Mouse (Mus musculus) mature B cell (primary cell): Measurements from ENCODE around the gene Efhc2.

Experiments used
- in situ Hi-C: fragments of 300-500 bp; cut with MboI; formaldehyde crosslinking; loops from 2 replicates; pipeline ENCODE4 v1.14.3; 2019

Gene Efhc2

DNA sequence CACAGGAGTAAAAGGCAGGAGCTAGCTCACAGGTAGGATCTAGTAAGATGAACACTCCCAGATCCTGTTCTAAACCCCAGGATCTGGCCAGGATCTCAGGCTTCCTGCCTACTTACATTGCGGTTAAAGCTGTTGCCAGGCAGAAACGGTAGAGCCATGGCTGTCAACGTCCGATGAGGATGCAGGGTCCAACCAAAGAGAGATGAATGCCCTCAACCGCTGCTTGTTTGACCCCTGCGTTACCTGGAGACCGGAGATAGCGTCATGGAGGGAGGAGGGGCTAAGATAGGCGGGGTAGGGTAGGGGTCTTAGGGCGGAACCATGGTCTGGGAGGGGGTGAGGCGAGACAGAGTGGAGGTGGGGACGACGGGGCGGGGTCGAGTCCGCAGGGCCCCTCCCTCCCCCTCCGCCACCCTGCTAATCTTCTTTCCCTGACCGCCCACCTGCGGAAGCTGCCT, at the start of gene Efhc2:
TSS of gene Efhc2 (minus strand) at position 243 of the 458 bp plus-strand sequence.
- in situ Hi-C loops: no loop called here

DNA sequence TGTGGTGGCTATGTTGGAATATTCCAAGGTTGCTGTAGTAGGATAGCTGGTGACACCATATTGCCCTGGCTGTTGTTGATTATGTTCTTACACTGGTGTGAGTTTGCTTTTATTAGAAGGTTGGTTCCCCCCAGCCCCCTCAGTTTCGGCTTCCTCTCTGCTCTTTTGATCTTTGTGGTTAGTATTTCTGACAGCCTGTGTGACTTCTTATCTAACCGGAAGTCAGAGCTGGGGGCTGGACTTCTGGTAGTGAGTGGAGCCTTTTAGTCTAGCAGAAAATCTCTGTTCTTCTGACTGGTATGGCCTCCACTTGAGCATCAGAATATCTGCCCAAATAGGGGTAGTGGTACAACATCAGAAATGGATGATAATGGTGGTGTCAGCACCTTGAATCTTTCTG, 45.9 kb upstream of the Efhc2 start:
- in situ Hi-C loops: no loop called here

DNA sequence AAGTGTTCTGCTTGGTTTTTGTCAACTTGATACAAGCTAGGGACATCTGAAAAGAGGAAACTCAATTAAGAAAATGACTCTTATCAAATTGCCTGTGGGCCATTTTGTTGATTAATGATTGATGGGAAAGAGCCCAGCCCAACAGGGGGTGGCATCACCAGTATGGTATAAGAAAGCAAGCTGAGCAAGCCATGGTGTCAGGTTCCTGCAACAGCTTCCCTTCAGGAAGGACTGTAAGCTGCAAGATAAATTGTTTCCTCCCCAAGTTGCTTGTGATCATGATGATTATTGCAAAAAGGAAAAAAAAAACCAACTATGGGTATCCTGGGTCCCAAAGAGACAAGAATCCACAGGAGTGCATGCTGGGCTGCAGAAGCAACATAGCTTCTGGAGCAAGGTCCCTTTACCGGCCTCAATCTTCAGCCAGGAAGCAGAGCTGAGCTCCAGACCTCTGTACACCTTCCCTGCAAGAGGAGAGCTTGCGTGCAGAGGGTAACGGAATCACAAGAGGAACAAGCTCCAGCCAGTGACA, 18.8 kb downstream of the Efhc2 start:
- in situ Hi-C loops: no loop called here

DNA sequence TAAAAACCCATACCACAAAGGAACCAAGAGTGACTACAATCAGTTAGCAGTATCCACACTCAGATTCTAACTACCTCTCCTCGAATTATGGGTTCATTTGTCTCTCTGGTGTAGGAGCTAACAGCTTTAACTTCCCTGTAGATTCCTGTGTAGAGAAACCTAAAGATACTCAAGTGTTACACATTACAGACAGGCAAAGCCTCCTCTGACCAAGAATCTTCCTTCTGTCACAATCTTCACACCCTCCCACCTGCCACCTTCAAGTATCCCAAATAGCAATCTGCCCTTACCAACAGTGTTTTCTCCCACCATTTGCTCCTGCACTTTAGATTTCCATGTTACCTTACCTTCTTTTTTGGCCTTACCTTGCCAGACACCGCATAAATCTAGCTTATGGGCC, 35.3 kb downstream of the Efhc2 start:
- in situ Hi-C loops: no loop called here

DNA sequence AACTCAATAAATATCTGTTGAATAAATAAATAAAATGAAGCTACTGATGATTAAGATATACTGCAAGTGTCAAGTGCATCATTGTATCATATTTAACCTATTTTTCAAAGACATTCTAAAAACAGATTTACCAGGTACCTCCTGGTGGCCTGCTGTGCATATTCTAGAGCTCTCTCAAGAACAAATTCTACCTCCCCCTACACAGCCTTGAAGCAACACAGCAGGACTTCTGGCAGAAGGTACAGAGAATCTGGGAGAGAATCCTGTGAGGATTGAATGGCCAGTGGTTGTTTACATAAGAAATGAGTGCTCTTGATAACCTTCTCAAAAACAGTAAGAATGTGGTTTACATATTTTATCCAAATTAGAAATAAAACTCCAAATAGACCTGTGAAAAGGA, 94.0 kb downstream of the Efhc2 start:
- in situ Hi-C loops: no loop called here

DNA sequence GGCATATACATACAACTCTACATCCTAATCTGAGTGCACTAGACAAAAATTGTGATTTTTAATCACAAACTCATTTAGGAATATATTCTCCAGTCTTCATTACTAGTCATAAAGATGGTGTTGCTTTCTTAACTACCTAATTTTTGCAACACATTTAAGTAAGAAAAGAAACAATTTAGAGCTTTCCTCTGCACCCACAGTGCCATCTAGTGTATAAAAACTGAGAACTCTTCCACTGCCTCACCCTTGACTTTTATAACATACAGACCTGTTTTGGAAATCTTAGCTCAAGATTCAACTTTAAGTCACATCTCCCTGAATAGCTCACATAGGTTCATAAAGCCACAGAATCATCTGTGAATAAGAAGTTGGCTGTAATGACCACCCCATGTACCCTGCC, 101.7 kb downstream of the Efhc2 start:
- in situ Hi-C loops: no loop called here

DNA sequence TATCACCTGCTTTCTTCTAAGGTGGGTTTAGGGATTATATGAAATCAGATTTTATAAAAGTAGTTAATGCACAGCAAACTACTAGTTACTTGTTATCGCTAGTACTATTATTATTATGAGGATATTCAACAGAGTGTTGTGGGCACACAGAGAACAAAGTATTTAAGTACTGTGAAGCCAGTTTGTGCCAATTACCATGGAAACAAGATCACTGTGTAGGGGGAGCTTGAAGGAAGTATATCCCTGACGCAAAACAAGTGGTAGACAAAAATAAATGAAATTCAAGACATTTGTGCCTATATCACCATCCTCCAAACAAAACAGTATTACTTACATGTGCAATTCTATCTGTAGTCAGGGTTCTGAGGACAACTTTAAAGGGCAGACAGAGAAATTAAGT, 105.7 kb downstream of the Efhc2 start:
- in situ Hi-C loops: no loop called here

DNA sequence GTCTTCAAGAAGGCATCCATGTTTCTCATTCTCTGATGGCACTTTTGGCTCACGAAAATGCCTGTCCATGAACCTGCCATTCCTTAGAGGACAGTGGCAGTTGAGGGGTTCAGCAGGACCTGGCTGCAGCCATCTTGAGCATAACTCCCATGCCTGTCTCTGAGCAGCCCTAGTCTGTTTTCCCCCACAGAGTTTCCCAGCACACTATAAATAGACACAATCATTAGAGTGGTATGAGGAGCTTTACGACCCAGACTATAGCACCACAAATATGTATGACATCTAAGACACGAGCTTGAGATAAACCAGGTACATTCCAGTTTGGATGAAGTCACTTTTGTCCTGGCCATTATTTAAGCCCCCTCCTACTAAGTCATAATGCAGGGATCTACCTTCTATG, 143.4 kb downstream of the Efhc2 start:
- in situ Hi-C loops: no loop called here

DNA sequence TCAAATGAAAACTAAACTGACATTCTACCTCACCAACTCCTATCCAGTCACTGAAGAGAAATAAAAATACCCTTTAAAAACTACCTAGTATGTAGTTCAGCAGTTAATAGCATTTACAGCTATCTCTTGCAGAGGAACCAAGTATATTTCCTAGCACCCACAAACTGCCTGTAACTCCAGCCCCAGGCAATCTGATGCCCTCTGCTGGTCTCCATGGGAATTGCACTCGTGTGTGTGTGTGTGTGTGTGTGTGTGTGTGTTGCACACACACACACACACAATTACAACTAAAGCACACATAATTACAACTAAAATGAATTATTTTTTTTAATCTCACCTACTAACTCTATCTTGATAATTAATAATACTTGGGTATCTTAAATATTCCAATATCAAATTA, 153.5 kb downstream of the Efhc2 start:
- in situ Hi-C loops: no loop called here
